Mouse (Mus musculus) heart, adult 2 months (tissue): ENCODE measurements around the gene Gm20388. TPM values are rescaled to one million over a fixed set of nuclear protein-coding genes. Genes with fewer than 3 reads are reported as not detected.

ENCODE experiments used
- DNase-seq, 2 experiments: peaks; one replicate each; pipeline ENCODE4 v3.0.0; 2021
- H3K27ac ChIP-seq: fragments of 200-600 bp; 2 replicates; pipeline ENCODE4 v1.8.1; 2022
- H3K27me3 ChIP-seq: fragments of 200-500 bp; 2 replicates; pipeline ENCODE4 v1.6.1; 2012; ENCODE audit warnings: mild to moderate bottlenecking, low read length, inconsistent platforms, mixed read lengths; ENCODE audit not compliant: control insufficient read depth, insufficient read depth
- H3K36me3 ChIP-seq: fragments of 200-500 bp; 2 replicates; pipeline ENCODE4 v1.6.1; 2012; ENCODE audit warnings: low read length, inconsistent platforms; ENCODE audit not compliant: control insufficient read depth, insufficient read depth
- H3K4me1 ChIP-seq: fragments of 200-500 bp; 2 replicates; pipeline ENCODE4 v1.6.1; 2011; ENCODE audit warnings: low read length; ENCODE audit not compliant: control insufficient read depth, insufficient read depth
- H3K4me3 ChIP-seq: fragments of 200-600 bp; 2 replicates; pipeline ENCODE4 v1.8.1; 2022
- H3K79me2 ChIP-seq: fragments of 200-500 bp; replicated peaks from 2 replicates; pipeline ENCODE4 v1.6.1; 2012; ENCODE audit warnings: mild to moderate bottlenecking, inconsistent platforms, low read length, moderate library complexity, mixed read lengths; ENCODE audit not compliant: control insufficient read depth, insufficient read depth
- H3K9ac ChIP-seq: fragments of 200-500 bp; 2 replicates; pipeline ENCODE4 v1.6.1; 2012; ENCODE audit warnings: low read depth, mild to moderate bottlenecking, control low read depth, inconsistent platforms, low read length, mixed read lengths
- CTCF ChIP-seq: fragments of 200-600 bp; IDR thresholded peaks from 2 replicates; pipeline ENCODE4 v1.8.1; 2022; ENCODE audit warnings: antibody characterized with exemption, mild to moderate bottlenecking, moderate library complexity
- EP300 ChIP-seq: fragments of 200-500 bp; IDR thresholded peaks from 2 replicates; pipeline ENCODE4 v1.6.1; 2011; ENCODE audit warnings: low read depth, low read length, control low read depth; ENCODE audit not compliant: insufficient read depth
- POLR2A ChIP-seq: fragments of 200-500 bp; IDR thresholded peaks from 2 replicates; pipeline ENCODE4 v1.6.1; 2011; ENCODE audit warnings: mild to moderate bottlenecking, low read depth, low read length, control low read depth; ENCODE audit not compliant: insufficient read depth
- WGBS: fragments of 180-500 bp; shearing (Covaris S2); methylation state at CpG from one replicate; pipeline ENCODE4 v1.1.7; 2018; 5-methylcytosine and 5-hydroxymethylcytosine counted together
- intact Hi-C: fragments of 180-260 bp; cut with DNase I; formaldehyde crosslinking; loops from one replicate; pipeline ENCODE4 v1.15.1; 2025
- polyA plus RNA-seq: library from polyadenylated mRNA; depleted of rRNA; stranded (reverse); fragments of >200 nt; gene quantifications from 2 replicates; pipeline ENCODE4 v1.2.3, GENCODE M21; 2012
- total RNA-seq, 2 experiments: library from RNA; stranded (reverse); gene quantifications; 2 replicates each; pipeline ENCODE4 v1.2.3; 2021

Gm20388 gene
- total and polyA plus RNA-seq, 3 experiments, result 1.8 to 32.3 TPM; not detected in 1

DNA sequence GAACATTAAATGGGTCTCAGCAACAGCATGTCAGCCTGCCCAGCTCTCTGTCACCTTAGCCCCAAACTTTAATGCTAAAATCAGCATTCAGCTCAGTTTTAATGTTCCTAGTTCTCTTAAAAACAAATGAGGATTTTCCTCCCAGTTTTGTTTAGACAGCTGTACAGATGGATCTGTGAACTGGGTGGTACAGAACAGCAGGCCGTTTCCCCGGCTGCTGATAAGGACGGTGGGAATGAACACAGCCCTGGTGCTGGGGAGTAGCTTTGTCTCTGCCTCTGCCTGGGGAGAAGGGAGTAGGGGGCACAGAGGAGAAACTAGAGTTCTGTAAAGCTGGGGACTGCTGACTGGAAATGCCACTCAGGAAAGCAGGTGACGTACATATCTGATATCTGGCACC lies 3821.7 kb downstream of the Gm20388 start:
- no peak overlapping the region for H3K27ac ChIP-seq
- no peak for DNase-seq
- H3K4me3 ChIP-seq, result no peak overlapping the region
- no peaks in the 10 kb centered on the region for H3K27me3 ChIP-seq
- 43% methylated on average over 4 of the region's 4 CpGs for WGBS
- H3K79me2 ChIP-seq, result no peaks in the 10 kb centered on the region
- H3K4me1 ChIP-seq, result 0 out of 2 replicates have a peak, but pooled peaks cover 1% of the 10 kb centered on the region
- TF ChIP-seq EP300 (no peak), POLR2A (no peak), CTCF (no peak)
- no peak overlapping the region for H3K9ac ChIP-seq
- no peaks in the 10 kb centered on the region for H3K36me3 ChIP-seq
- intact Hi-C loops, result no loop called here

DNA sequence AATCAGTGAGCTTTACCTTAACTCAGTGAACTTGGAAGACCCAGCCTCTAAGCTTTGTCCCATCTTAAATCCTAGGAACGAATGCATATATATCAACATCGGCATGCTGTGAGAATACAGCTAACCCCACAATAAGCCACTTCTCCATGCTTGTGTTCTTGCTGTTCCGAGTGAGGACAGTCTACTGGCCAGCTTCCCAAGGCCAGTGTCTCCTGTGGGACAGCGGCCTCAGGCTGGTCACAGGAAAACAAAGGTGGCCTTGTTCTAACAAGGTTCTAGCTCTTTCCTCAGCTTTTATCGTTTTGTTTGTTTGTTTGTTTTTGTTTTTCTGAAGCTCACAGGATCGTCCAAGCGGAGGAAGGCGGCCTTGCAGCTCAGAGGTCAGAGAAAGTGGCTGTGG lies 3823.8 kb downstream of the Gm20388 start:
- Histone ChIP-seq H3K9ac (no peak overlapping the region), H3K4me1 (0 out of 2 replicates have a peak, but pooled peaks cover 1% of the 10 kb centered on the region), H3K4me3 (no peak overlapping the region), H3K27me3 (no peaks in the 10 kb centered on the region), H3K79me2 (no peaks in the 10 kb centered on the region), H3K36me3 (no peaks in the 10 kb centered on the region), H3K27ac (no peak overlapping the region)
- no peak for TF ChIP-seq CTCF
- no peak for TF ChIP-seq POLR2A
- TF ChIP-seq EP300, result no peak
- intact Hi-C loops, result no loop called here
- DNase-seq, result no peak
- 72% methylated on average over 8 of the region's 8 CpGs for WGBS

DNA sequence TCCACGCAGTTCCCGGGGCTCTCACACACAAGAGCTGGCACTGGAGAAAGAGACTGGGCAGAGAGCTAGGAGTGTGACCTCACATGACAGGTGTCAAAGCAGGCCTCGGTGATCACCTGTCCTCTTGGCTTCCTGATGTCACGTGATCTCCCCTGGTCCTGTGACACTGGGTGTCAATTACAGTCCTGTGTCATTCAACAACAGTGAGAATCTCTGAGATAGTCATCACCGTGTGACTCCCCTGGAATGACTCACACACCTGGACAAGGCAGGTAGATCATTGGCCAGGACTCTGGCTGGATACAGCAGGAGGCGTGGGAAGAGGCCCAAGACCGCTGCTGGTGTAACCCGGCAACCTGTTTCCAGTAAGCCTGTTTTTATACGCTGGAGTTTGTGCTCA lies 3826.3 kb downstream of the Gm20388 start:
- H3K9ac ChIP-seq, result no peak overlapping the region
- WGBS, result 76% methylated on average over 9 of the region's 9 CpGs
- H3K27ac ChIP-seq, result no peak overlapping the region
- intact Hi-C loops, result no loop called here
- no peak for DNase-seq
- TF ChIP-seq POLR2A, result no peak
- TF ChIP-seq CTCF, result no peak
- TF ChIP-seq EP300, result no peak
- H3K4me1 ChIP-seq, result no peaks in the 10 kb centered on the region
- no peaks in the 10 kb centered on the region for H3K79me2 ChIP-seq
- H3K27me3 ChIP-seq, result no peaks in the 10 kb centered on the region
- H3K4me3 ChIP-seq, result no peak overlapping the region
- no peaks in the 10 kb centered on the region for H3K36me3 ChIP-seq

DNA sequence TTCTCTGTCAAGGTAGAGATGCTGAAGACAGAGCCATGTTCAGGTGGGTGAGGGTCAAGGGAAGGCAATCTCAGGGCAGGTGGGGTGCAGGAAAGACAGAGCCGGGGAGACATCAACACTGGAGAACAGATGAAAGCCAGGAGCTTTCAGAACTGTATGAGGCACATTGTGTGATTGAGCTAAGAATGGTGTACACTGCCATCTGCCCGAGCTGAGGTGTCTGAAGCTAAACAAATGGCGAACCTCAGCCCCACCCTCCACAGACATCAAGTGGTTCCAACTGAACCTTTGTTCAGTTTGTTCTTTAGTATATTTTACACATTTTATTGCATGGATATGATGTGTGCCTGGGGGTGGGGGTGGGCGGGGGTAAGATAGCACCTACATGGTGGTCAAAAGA lies 3829.6 kb downstream of the Gm20388 start:
- H3K79me2 ChIP-seq, result no peaks in the 10 kb centered on the region
- intact Hi-C loops, result no loop called here
- H3K9ac ChIP-seq, result no peak overlapping the region
- no peaks in the 10 kb centered on the region for H3K27me3 ChIP-seq
- H3K4me1 ChIP-seq, result no peaks in the 10 kb centered on the region
- no peaks in the 10 kb centered on the region for H3K36me3 ChIP-seq
- TF ChIP-seq POLR2A (no peak), CTCF (no peak), EP300 (no peak)
- no peak for DNase-seq
- WGBS, result 67% methylated on average over 4 of the region's 4 CpGs
- H3K4me3 ChIP-seq, result no peak overlapping the region
- no peak overlapping the region for H3K27ac ChIP-seq

DNA sequence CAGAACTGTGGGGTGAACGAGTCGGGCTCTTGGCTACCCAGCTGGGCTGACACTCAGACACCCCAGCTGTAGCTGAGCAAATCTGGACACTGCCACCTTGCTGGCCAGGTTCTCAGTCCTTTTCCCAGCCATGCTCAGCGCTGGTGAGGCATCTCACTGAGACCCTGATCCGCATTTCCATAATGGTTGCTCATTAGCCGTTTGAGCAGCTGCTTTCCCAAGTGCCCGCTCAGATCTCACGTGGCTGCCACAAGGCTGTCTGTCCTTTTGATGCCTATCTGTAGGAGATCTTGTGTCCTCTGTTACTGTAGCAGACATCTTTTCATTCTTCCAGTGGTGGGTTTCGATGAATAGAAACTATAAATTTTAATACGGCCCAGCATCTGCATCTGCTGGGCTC lies 3830.6 kb downstream of the Gm20388 start:
- H3K9ac ChIP-seq, result no peak overlapping the region
- H3K79me2 ChIP-seq, result no peaks in the 10 kb centered on the region
- WGBS, result 89% methylated on average over 9 of the region's 9 CpGs
- no peak for DNase-seq
- H3K27ac ChIP-seq, result no peak overlapping the region
- TF ChIP-seq POLR2A (no peak), EP300 (no peak), CTCF (no peak)
- intact Hi-C loops, result no loop called here
- no peaks in the 10 kb centered on the region for H3K4me1 ChIP-seq
- H3K27me3 ChIP-seq, result no peaks in the 10 kb centered on the region
- no peaks in the 10 kb centered on the region for H3K36me3 ChIP-seq
- no peak overlapping the region for H3K4me3 ChIP-seq

DNA sequence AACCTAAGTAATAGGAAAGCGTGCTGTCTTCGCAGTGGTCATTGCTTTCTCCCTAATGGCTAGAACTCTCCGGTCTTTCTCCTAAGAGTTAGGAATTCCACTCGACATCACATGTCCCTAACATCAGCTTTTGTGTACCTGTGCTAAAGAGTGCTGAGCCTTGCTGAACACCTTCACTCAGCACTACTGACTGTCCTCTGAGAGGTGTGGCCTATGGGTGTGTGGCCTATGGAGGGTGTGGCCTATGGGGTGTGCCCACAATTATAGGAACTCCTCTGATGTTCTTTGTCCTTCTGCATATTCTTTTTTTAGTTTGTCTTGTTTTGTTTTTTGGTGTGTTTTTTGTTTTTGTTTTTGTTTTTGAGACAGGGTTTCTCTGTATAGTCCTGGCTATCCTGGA lies 3835.8 kb downstream of the Gm20388 start:
- Histone ChIP-seq H3K36me3 (no peaks in the 10 kb centered on the region), H3K4me3 (no peak overlapping the region), H3K27me3 (no peaks in the 10 kb centered on the region; the same call in 1 of the 2 replicates), H3K4me1 (peaks cover 7% of the 10 kb centered on the region), H3K9ac (no peak overlapping the region), H3K27ac (no peak overlapping the region), H3K79me2 (no peaks in the 10 kb centered on the region)
- no peak for DNase-seq
- TF ChIP-seq POLR2A, result no peak
- no peak for TF ChIP-seq EP300
- no peak for TF ChIP-seq CTCF
- intact Hi-C loops, result loop anchor here (2.0 kb wide), 1 partner anchor 26 kb away; no protein-coding TSS in a partner anchor
- WGBS, result 93% methylated on average over 4 of the region's 4 CpGs
